Comparison of ENCODE assay signal across 19 mouse cellular contexts in the genomic region with DNA sequence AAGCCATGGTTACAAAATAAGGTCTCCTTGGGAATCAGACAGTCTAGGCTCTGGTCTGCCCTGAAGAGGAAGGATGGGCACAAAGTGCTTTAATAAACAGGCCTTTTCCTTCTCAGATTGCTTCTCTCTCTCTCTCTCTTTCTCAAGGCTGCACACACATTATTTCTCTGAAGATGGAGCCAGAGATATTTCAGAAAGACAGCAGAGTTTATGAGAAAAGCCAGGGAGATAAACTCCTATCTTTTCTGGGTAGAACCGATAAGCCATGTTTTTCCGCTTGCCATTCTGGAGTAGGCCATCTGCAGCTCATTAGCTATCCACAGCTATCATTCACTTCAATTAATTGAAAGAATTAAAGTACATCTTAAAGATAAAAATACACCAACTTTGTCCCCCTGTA.
DNase-seq lines count a peak whose midpoint lies in the region; ATAC-seq and TF ChIP-seq lines count a peak whose summit lies in the region.
"Had no signal": no experiment of that assay in that cellular context is flagged by ENCODE, and none has a peak within 500 bp of the region (broad histone marks: within the 10 kb centered on the region; RNA-seq: fewer than 3 reads in every experiment).

No protein-coding gene starts in this region.

- no peak overlapping the region for H3K4me3 ChIP-seq in left cerebral cortex, adult 2 months
- no peak overlapping the region for H3K4me3 ChIP-seq in kidney, embryonic 15.5 days (replicated peaks)
- H3K4me3 ChIP-seq: embryonic facial prominence, embryonic 10.5 days; heart, embryonic 10.5 days had no signal

- no peak overlapping the region for H3K4me2 ChIP-seq in kidney, embryonic 15.5 days
- H3K4me2 ChIP-seq: hindbrain, embryonic 14.5 days had no signal

- intact Hi-C loops in left cerebral cortex, adult 2 months (cut with DNase I): no loop called here
- intact Hi-C loops in left cerebral cortex, postnatal 36 days (cut with DNase I): no loop called here

- peak; percentile 61 for ATAC-seq in frontal cortex, adult (ENCODE audit: low TSS enrichment)
- ATAC-seq in kidney, embryonic 15.5 days (replicated peaks; ENCODE audit: low FRiP score): no peak
- ATAC-seq: forebrain, embryonic 16.5 days; inflammation-experienced regulatory T-cells, adult 6 months; intestine, postnatal 0 days had no signal

- H3K27ac ChIP-seq in left cerebral cortex, adult 2 months: peak overlapping the region; percentile 85
- H3K27ac ChIP-seq in kidney, embryonic 15.5 days: no peak overlapping the region
- H3K27ac ChIP-seq: embryonic facial prominence, embryonic 10.5 days; heart, embryonic 10.5 days; hindbrain, embryonic 14.5 days had no signal

- no peaks in the 10 kb centered on the region for H3K9me3 ChIP-seq in kidney, embryonic 15.5 days (replicated peaks)
- H3K9me3 ChIP-seq: embryonic facial prominence, embryonic 10.5 days; heart, embryonic 10.5 days had no signal

- peak; percentile 38 for TF ChIP-seq CTCF in left cerebral cortex, adult 2 months (IDR thresholded peaks at IDR 0.05)

- DNase-seq in frontal cortex, postnatal 25 days (ENCODE audit: low spot score in 2 of 2): no peak
- no peak for DNase-seq in left cerebral cortex, adult 2 months (ENCODE audit: extremely low spot score in 1 of 2, low spot score in 2 of 2)
- DNase-seq in left cerebral cortex, postnatal 36 days (ENCODE audit: low spot score in 2 of 2): no peak
- DNase-seq in brain, adult 2 months (ENCODE audit: low read depth, low spot score): peak; percentile 43
- DNase-seq: adrenal gland, adult 8-10 months; adrenal gland, postnatal 36 days; cerebellum, adult 18-20 months; gastrocnemius, postnatal 36 days; heart, adult 11 months; heart, postnatal 10 days; heart, postnatal 4 days had no signal

- H3K9ac ChIP-seq in kidney, embryonic 15.5 days: no peak overlapping the region
- H3K9ac ChIP-seq: hindbrain, embryonic 14.5 days had no signal

- no peaks in the 10 kb centered on the region for H3K27me3 ChIP-seq in kidney, embryonic 15.5 days

- H3K4me1 ChIP-seq in kidney, embryonic 15.5 days: no peaks in the 10 kb centered on the region
- H3K4me1 ChIP-seq: embryonic facial prominence, embryonic 10.5 days; heart, embryonic 10.5 days had no signal

- no peaks in the 10 kb centered on the region for H3K36me3 ChIP-seq in kidney, embryonic 15.5 days
- H3K36me3 ChIP-seq: embryonic facial prominence, embryonic 10.5 days; heart, embryonic 10.5 days had no signal

- 81% methylated on average over 2 of the region's 2 CpGs for WGBS in kidney, embryonic 15.5 days
